Mouse (Mus musculus): ENCODE results near the gene Fam227b. TPM values are rescaled to one million over a fixed set of nuclear protein-coding genes. Genes with fewer than 3 reads are reported as not detected.

Gene Fam227b
- polyA plus RNA-seq, 1 experiment from 2014 or later = 0.10 TPM

GRCm38 (mm10) chr2:126090432-126090831, 61.4 kb downstream of the Fam227b start:
- WGBS = 73% methylated on average over 5 of the region's 5 CpGs
- Histone ChIP-seq H3K4me2 (no peak overlapping the region), H3K4me1 (replicated peaks) (no peaks in the 10 kb centered on the region)

GRCm38 (mm10) chr2:126086187-126086586, 65.6 kb downstream of the Fam227b start:
- no peak overlapping the region for H3K4me3 ChIP-seq
- H3K27ac ChIP-seq (replicated peaks) = no peak overlapping the region
- no peak for ATAC-seq (ENCODE audit: low read depth)
- H3K4me2 ChIP-seq = no peak overlapping the region
- H3K9ac ChIP-seq = no peak overlapping the region
- no peaks in the 10 kb centered on the region for H3K27me3 ChIP-seq
- H3K4me1 ChIP-seq (replicated peaks) = no peaks in the 10 kb centered on the region
- H3K36me3 ChIP-seq = no peaks in the 10 kb centered on the region
- H3K9me3 ChIP-seq = no peaks in the 10 kb centered on the region
- 83% methylated on average over 8 of the region's 8 CpGs for WGBS

More at GRCm38 (mm10) chr2:126090432-126090831, 61.4 kb downstream of the Fam227b start:
- H3K27ac ChIP-seq (replicated peaks) = no peak overlapping the region
- H3K4me3 ChIP-seq = no peak overlapping the region
- no peak for ATAC-seq (ENCODE audit: low read depth)
- no peaks in the 10 kb centered on the region for H3K27me3 ChIP-seq
- H3K36me3 ChIP-seq = no peaks in the 10 kb centered on the region
- H3K9ac ChIP-seq = no peak overlapping the region
- H3K9me3 ChIP-seq = no peaks in the 10 kb centered on the region

GRCm38 (mm10) chr2:126084326-126084725, 67.5 kb downstream of the Fam227b start:
- Histone ChIP-seq H3K27me3 (no peaks in the 10 kb centered on the region), H3K4me2 (no peak overlapping the region), H3K4me1 (replicated peaks) (no peaks in the 10 kb centered on the region), H3K9me3 (no peaks in the 10 kb centered on the region), H3K9ac (no peak overlapping the region), H3K4me3 (no peak overlapping the region), H3K36me3 (no peaks in the 10 kb centered on the region), H3K27ac (replicated peaks) (no peak overlapping the region)
- ATAC-seq (ENCODE audit: low read depth) = no peak
- WGBS = 87% methylated on average over 3 of the region's 3 CpGs

GRCm38 (mm10) chr2:126079086-126079485, 72.7 kb downstream of the Fam227b start:
- H3K9me3 ChIP-seq = no peaks in the 10 kb centered on the region
- no peak overlapping the region for H3K9ac ChIP-seq
- no peak overlapping the region for H3K4me2 ChIP-seq
- no peaks in the 10 kb centered on the region for H3K27me3 ChIP-seq
- no peak for ATAC-seq (ENCODE audit: low read depth)
- H3K4me3 ChIP-seq = no peak overlapping the region
- no peaks in the 10 kb centered on the region for H3K36me3 ChIP-seq
- no peaks in the 10 kb centered on the region for H3K4me1 ChIP-seq (replicated peaks)
- H3K27ac ChIP-seq (replicated peaks) = no peak overlapping the region
- 64% methylated on average over 2 of the region's 2 CpGs for WGBS

- Histone ChIP-seq H3K4me3 (no peak overlapping the region), H3K4me1 (replicated peaks) (no peaks in the 10 kb centered on the region), H3K36me3 (no peaks in the 10 kb centered on the region), H3K9me3 (no peaks in the 10 kb centered on the region), H3K27me3 (no peaks in the 10 kb centered on the region), H3K9ac (no peak overlapping the region), H3K27ac (replicated peaks) (no peak overlapping the region), H3K4me2 (no peak overlapping the region)
- WGBS = 95% methylated on average over 6 of the region's 6 CpGs
- ATAC-seq (ENCODE audit: low read depth) = no peak
Observed at GRCm38 (mm10) chr2:126076506-126076905, 75.3 kb downstream of the Fam227b start.

- Histone ChIP-seq H3K36me3 (no peaks in the 10 kb centered on the region), H3K4me1 (replicated peaks) (no peaks in the 10 kb centered on the region), H3K4me3 (no peak overlapping the region), H3K9me3 (no peaks in the 10 kb centered on the region), H3K27me3 (no peaks in the 10 kb centered on the region), H3K27ac (replicated peaks) (no peak overlapping the region), H3K9ac (no peak overlapping the region), H3K4me2 (no peak overlapping the region)
- WGBS = 91% methylated on average over 4 of the region's 4 CpGs
- no peak for ATAC-seq (ENCODE audit: low read depth)
Observed at GRCm38 (mm10) chr2:126073744-126074143, 78.1 kb downstream of the Fam227b start.

GRCm38 (mm10) chr2:126069740-126070139, 82.1 kb downstream of the Fam227b start:
- Histone ChIP-seq H3K4me2 (no peak overlapping the region), H3K36me3 (no peaks in the 10 kb centered on the region), H3K4me3 (no peak overlapping the region), H3K9ac (no peak overlapping the region), H3K27ac (replicated peaks) (no peak overlapping the region), H3K4me1 (replicated peaks) (no peaks in the 10 kb centered on the region), H3K9me3 (no peaks in the 10 kb centered on the region), H3K27me3 (no peaks in the 10 kb centered on the region)
- no peak for ATAC-seq (ENCODE audit: low read depth)
- WGBS = 59% methylated on average over 1 of the region's 1 CpGs

GRCm38 (mm10) chr2:126065303-126065856, 86.4 kb downstream of the Fam227b start:
- H3K4me2 ChIP-seq = no peak overlapping the region
- no peak overlapping the region for H3K9ac ChIP-seq
- no peaks in the 10 kb centered on the region; the same call in 1 of the 2 replicates for H3K4me1 ChIP-seq (replicated peaks)
- no peaks in the 10 kb centered on the region for H3K27me3 ChIP-seq
- H3K36me3 ChIP-seq = no peaks in the 10 kb centered on the region
- H3K27ac ChIP-seq (replicated peaks) = no peak overlapping the region
- H3K9me3 ChIP-seq = no peaks in the 10 kb centered on the region
- ATAC-seq (ENCODE audit: low read depth) = no peak
- 87% methylated on average over 3 of the region's 3 CpGs for WGBS
- no peak overlapping the region for H3K4me3 ChIP-seq

GRCm38 (mm10) chr2:126064814-126065213, 87.0 kb downstream of the Fam227b start:
- no peaks in the 10 kb centered on the region for H3K9me3 ChIP-seq
- no peaks in the 10 kb centered on the region; the same call in 1 of the 2 replicates for H3K4me1 ChIP-seq (replicated peaks)
- no peak overlapping the region for H3K9ac ChIP-seq
- 51% methylated on average over 2 of the region's 2 CpGs for WGBS
- no peak overlapping the region for H3K4me3 ChIP-seq
- no peaks in the 10 kb centered on the region for H3K27me3 ChIP-seq
- no peak for ATAC-seq (ENCODE audit: low read depth)
- no peak overlapping the region for H3K4me2 ChIP-seq
- no peaks in the 10 kb centered on the region for H3K36me3 ChIP-seq
- H3K27ac ChIP-seq (replicated peaks) = no peak overlapping the region

- no peak for ATAC-seq (ENCODE audit: low read depth)
- H3K4me1 ChIP-seq (replicated peaks) = no peaks in the 10 kb centered on the region; the same call in 1 of the 2 replicates
- H3K27ac ChIP-seq (replicated peaks) = no peak overlapping the region
- H3K9ac ChIP-seq = no peak overlapping the region
- no peaks in the 10 kb centered on the region for H3K36me3 ChIP-seq
- H3K4me2 ChIP-seq = no peak overlapping the region
- WGBS = 80% methylated on average over 7 of the region's 7 CpGs
- no peaks in the 10 kb centered on the region for H3K27me3 ChIP-seq
- no peak overlapping the region for H3K4me3 ChIP-seq
- H3K9me3 ChIP-seq = no peaks in the 10 kb centered on the region
Observed at GRCm38 (mm10) chr2:126062876-126063275, 88.9 kb downstream of the Fam227b start.

GRCm38 (mm10) chr2:126061037-126061773, 90.6 kb downstream of the Fam227b start:
- ATAC-seq (ENCODE audit: low read depth) = no peak
- no peak overlapping the region for H3K27ac ChIP-seq (replicated peaks)
- WGBS = 77% methylated on average over 17 of the region's 17 CpGs

GRCm38 (mm10) chr2:126060595-126060994, 91.2 kb downstream of the Fam227b start:
- Histone ChIP-seq H3K27me3 (no peaks in the 10 kb centered on the region), H3K9me3 (no peaks in the 10 kb centered on the region), H3K9ac (no peak overlapping the region), H3K36me3 (no peaks in the 10 kb centered on the region), H3K4me1 (replicated peaks) (no peaks in the 10 kb centered on the region; the same call in 1 of the 2 replicates), H3K4me3 (no peak overlapping the region), H3K4me2 (no peak overlapping the region), H3K27ac (replicated peaks) (no peak overlapping the region)
- no peak for ATAC-seq (ENCODE audit: low read depth)
- 55% methylated on average over 4 of the region's 4 CpGs for WGBS

More at GRCm38 (mm10) chr2:126061037-126061773, 90.6 kb downstream of the Fam227b start:
- no peaks in the 10 kb centered on the region for H3K27me3 ChIP-seq
- H3K9ac ChIP-seq = no peak overlapping the region
- no peaks in the 10 kb centered on the region; the same call in 1 of the 2 replicates for H3K4me1 ChIP-seq (replicated peaks)
- H3K4me2 ChIP-seq = no peak overlapping the region
- H3K4me3 ChIP-seq = no peak overlapping the region
- H3K9me3 ChIP-seq = no peaks in the 10 kb centered on the region
- no peaks in the 10 kb centered on the region for H3K36me3 ChIP-seq
